Mouse (Mus musculus): ENCODE results near the gene Lrch3. TPM values are rescaled to one million over a fixed set of nuclear protein-coding genes. Genes with fewer than 3 reads are reported as not detected.

The Lrch3 gene
- polyA plus RNA-seq, 1 experiment from 2014 or later, result 24.5 TPM

DNA sequence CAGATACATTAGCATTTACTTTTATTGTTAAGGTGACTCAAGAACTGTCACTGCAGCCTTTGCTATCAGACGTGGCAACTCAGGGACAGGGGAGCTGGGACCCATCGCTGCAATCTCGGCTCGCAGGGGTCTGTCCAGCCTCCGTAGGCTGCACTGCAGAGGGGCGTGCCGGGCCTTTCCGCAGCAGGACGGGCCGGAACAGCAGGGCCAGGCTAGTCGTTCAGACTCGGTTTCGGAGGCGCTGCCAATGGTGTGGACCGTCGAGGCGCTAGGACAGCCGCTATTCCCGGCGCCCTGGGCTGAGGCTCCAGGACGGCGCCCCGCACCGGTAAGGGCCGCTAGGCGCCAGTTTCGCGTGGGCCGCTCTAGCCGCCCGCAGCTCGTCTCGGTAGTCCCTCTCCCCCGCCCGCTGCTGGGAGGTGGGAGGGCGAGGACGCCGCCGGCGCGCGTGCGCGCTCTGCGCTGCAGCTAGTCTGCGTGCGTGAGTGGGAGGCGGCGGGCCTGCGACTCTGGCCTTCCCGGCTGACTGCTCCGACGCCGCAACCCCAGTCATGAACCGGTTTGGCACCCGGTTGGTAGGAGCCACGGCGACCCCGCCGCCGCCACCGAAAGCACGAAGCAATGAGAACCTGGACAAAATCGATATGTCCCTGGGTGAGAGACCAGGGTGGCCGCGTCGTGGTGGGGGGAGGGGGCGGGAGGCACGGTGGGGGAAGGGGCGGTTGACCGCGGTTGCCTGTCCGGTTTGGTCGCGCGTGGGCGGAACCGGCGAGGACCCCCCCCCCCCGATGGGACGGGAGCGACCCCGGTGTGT, 36.4 kb upstream of the Lrch3 start, which contains the start of the genes Fyttd1 and Rubcn:
TSS of gene Fyttd1 (plus strand) at position 158 of the 814 bp plus-strand sequence.
TSS of gene Rubcn (minus strand) at position 424 of the 814 bp plus-strand sequence.
- ChIA-PET POLR2A (interaction anchor here (0.7 to 1.5 kb wide), 3 partner anchors 13 to 24 kb away, joined by 3 to 7 read pairs (median 4); no protein-coding TSS in a partner anchor), CTCF (interaction anchor here (1.6 to 1.9 kb wide), 4 partner anchors 10 to 25 kb away, joined by 3 to 12 read pairs (median 6); no protein-coding TSS in a partner anchor)
- peak; percentile 97 for TF ChIP-seq CTCF (IDR thresholded peaks at IDR 0.05)
- no peaks in the 10 kb centered on the region for H3K27me3 ChIP-seq
- DNase-seq (ENCODE audit: low read depth, low spot score) (peak; percentile 61), ATAC-seq (peak; percentile 76)
- in situ Hi-C loops (cut with MboI; ENCODE audit: low pct_unique_long_range_greater_than_20kb), result no loop called here

DNA sequence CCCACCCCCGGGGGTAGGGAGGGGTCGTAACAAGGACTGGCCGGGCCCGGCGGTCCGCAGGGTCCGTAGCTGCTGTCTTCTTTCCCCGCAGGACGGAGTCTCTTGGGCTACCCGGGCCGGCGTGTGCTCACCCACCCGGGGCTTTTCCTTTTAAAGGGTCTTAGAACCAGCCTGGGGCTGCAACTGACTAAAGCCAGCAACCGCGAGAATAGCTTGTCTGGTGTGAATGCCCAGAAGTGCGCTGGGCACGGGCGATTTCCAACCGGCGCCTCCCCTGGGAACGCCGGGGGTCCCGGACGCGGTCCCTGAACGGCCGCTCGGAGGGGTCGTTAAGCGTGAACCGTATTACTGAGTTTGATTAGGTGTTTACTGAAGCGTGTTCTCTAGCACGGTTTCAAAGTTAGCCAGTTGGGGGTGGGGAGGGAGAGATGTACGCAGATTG, 35.7 kb upstream of the Lrch3 start:
- CTCF ChIA-PET, result interaction anchor here (1.8 kb wide), 1 partner anchor 9 kb away, joined by 6 read pairs; no protein-coding TSS in a partner anchor
- no peak for TF ChIP-seq CTCF (IDR thresholded peaks at IDR 0.05)
- H3K27me3 ChIP-seq, result no peaks in the 10 kb centered on the region
- no peak for DNase-seq (ENCODE audit: low read depth, low spot score)
- peak; percentile 32 for ATAC-seq
- in situ Hi-C loops (cut with MboI; ENCODE audit: low pct_unique_long_range_greater_than_20kb), result no loop called here
- POLR2A ChIA-PET, result interaction anchor here (0.6 to 1.5 kb wide), 2 partner anchors 19 to 24 kb away, joined by 3 to 7 read pairs; no protein-coding TSS in a partner anchor

DNA sequence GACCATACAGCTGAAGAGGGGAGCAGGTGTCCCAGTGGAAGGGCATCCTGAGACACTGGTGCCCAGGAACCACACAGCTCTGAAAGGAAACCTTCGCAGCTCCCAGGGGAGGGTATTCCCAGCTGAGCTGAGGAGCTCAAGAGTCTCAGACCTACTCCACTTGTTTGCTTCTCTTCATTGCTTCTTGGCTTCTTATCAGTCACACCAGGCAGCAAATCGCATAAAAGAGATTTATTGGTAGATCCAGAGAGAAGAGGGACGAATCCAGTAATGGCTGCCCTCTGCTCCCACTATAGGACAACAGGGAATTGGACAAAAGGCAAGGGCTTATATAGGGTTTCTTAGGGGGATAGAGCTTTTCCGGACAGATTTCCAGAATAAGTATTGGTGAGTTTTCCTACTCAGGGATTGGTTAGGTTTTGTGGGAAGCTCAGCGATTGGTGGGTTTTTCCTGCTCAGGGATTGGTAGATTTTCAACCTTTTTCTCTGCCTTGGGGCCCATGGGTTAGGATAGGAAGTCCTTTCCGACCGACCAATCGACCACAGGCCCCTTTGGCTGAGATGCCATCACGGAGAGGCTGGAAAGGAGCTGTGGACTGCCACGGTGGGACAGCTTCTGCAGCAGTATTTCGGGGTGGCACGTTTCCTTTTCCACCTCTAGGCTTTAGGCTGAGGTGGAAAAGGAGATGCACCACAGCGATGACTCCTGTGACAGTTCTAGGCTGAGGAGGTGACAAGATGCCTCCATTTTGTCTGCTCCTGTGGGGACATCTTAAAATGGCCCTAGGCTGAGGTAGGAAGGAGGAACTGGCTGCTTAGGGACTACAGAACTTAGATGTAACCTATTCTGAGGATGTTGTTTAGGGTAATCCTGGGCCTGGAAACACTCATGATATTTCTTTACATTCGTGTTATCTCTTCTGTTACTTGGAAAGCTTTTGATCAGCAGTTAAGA, 34.7 kb upstream of the Lrch3 start:
- CTCF ChIA-PET, result interaction anchor here (1.1 to 1.8 kb wide), 3 partner anchors 8 to 27 kb away, joined by 3 to 6 read pairs (median 5); no protein-coding TSS in a partner anchor

DNA sequence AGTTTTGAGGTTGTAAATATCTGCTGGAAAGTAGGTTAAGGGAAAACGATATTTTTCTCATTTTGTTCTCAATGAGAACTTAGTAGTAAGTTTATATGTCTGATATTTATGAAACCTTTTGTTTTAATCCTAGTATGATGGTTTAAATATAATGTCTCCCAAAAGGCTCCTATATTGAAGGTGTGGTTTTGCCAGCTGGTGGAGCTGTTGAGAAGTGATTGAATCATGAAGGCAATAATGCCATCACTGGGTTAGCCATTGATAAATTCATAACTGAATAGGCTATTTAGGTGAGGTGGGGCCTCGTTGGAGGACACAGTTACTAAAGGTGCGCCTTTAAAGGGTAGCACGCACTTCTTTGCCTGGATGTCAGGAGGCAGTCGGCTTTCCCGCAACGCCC, 32.4 kb upstream of the Lrch3 start:
- H3K27me3 ChIP-seq, result no peaks in the 10 kb centered on the region
- in situ Hi-C loops (cut with MboI; ENCODE audit: low pct_unique_long_range_greater_than_20kb), result loop anchor here (5.0 kb wide), 1 partner anchor 64 kb away; no protein-coding TSS in a partner anchor
- ChIA-PET CTCF (no interaction called here), POLR2A (no interaction called here)
- no peak for DNase-seq (ENCODE audit: low read depth, low spot score)
- TF ChIP-seq CTCF (IDR thresholded peaks at IDR 0.05), result no peak
- no peak for ATAC-seq

More for the DNA sequence above, 34.7 kb upstream of the Lrch3 start:
- H3K27me3 ChIP-seq, result no peaks in the 10 kb centered on the region
- no peak for DNase-seq (ENCODE audit: low read depth, low spot score)
- in situ Hi-C loops (cut with MboI; ENCODE audit: low pct_unique_long_range_greater_than_20kb), result no loop called here
- POLR2A ChIA-PET, result interaction anchor here (1.5 kb wide), 1 partner anchor 65 kb away, joined by 3 read pairs; no protein-coding TSS in a partner anchor
- ATAC-seq, result no peak
- TF ChIP-seq CTCF (IDR thresholded peaks at IDR 0.05), result no peak

DNA sequence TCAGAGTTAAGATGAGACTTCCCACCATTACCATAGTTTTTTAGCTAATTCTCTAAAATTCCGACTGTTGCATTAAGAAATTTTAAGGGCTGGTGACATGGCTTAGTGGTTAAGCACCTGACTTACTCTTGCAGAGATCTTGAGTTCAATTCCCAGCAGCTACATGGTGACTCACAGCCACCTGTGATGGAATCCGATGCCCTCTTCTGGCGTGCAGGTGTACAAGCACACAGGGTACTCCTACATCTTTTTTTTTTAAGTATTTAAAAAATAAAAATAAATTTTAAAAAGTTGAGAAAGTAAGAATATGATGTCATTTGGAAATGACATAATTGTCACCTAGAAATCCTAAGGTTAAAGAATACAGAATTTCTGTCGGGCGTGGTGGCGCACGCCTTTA, 25.9 kb upstream of the Lrch3 start:
- H3K27me3 ChIP-seq, result no peaks in the 10 kb centered on the region
- ATAC-seq (no peak), DNase-seq (ENCODE audit: low read depth, low spot score) (no peak)
- in situ Hi-C loops (cut with MboI; ENCODE audit: low pct_unique_long_range_greater_than_20kb), result no loop called here
- POLR2A ChIA-PET, result no interaction called here
- CTCF ChIA-PET, result interaction anchor here (0.9 to 2.3 kb wide), 2 partner anchors 9 to 76 kb away, joined by 5 to 6 read pairs; no protein-coding TSS in a partner anchor
- peak; percentile 65 for TF ChIP-seq CTCF (IDR thresholded peaks at IDR 0.05)

DNA sequence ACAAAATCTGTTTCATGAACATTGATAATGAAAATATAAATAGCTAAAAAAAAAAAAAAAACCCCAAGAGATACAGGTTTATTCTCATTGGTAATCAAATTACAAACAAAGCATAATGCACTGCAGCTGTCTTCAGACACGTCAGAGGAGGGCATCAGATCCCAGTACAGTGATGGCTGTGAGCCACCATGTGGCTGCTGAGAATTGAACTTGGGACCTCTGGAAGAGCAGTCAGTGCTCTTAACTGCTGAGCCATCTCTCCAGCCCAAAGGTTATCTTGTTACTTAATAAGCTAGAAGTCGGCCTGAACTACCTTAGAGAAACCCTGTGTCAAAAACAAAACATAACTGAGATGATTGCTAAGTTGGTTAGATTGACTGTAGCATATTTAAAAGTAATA, 24.0 kb upstream of the Lrch3 start:
- ATAC-seq (no peak), DNase-seq (ENCODE audit: low read depth, low spot score) (no peak)
- no peak for TF ChIP-seq CTCF (IDR thresholded peaks at IDR 0.05)
- H3K27me3 ChIP-seq, result no peaks in the 10 kb centered on the region
- in situ Hi-C loops (cut with MboI; ENCODE audit: low pct_unique_long_range_greater_than_20kb), result no loop called here
- ChIA-PET POLR2A (interaction anchor here (0.6 to 0.7 kb wide), 2 partner anchors 240 to 987 kb away, joined by 3 to 4 read pairs; no protein-coding TSS in a partner anchor), CTCF (interaction anchor here (1.1 to 1.3 kb wide), 2 partner anchors 9 to 11 kb away, joined by 4 read pairs; no protein-coding TSS in a partner anchor)

DNA sequence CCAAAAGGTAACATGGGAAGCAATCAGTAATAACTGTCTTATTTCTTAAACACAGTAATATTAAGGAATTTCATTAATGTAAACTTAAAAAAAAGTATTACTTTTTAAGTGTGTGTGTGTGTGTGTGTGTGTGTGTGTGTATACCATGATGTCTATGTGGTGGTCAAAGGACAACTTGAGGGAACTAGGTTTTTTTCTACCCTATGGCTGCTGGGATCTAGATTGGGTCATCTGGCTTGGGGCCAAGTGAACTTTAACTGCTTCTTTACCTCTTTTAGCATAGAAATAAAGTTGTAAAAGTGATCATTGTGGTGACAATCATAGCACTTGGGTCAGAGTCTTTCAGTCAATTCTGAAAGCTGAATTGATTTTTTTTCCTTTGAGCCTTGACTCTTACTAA, 17.8 kb upstream of the Lrch3 start:
- ChIA-PET POLR2A (no interaction called here), CTCF (no interaction called here)
- no peaks in the 10 kb centered on the region for H3K27me3 ChIP-seq
- in situ Hi-C loops (cut with MboI; ENCODE audit: low pct_unique_long_range_greater_than_20kb), result no loop called here
- TF ChIP-seq CTCF (IDR thresholded peaks at IDR 0.05), result no peak
- DNase-seq (ENCODE audit: low read depth, low spot score) (no peak), ATAC-seq (no peak)

DNA sequence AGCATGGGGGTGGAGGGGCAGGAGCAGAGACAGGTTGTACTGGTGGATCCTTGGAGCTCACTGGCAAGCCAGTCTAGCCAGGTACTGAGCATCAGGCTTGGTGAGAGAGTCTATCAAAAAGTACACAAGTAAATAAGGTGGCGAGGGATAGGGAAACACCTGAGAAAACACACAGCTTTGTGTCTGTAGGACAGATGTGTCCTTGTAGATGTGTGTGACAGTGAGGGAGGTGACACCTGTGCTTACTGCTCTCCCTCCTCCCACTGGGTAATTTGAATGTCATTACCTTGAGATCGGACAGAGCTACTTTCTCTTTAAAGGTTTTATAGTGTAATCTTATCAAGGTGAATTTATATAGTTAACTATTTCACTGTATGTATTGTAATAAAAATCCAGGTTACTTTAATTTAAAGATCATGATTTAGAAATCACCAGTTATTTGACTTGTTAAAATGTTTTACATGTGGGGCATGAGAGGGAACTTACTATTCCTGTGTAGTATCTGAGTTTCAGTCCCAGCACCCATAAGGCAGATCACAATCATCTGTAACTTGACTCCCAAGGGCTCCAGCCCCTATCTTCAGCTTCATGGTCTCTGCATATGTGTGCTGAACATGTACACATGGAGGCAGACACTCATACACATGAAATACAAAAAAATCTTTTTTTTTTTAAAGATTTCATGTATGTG, 12.4 kb upstream of the Lrch3 start:
- TF ChIP-seq CTCF (IDR thresholded peaks at IDR 0.05), result no peak
- ATAC-seq (no peak), DNase-seq (ENCODE audit: low read depth, low spot score) (no peak)
- in situ Hi-C loops (cut with MboI; ENCODE audit: low pct_unique_long_range_greater_than_20kb), result no loop called here
- ChIA-PET CTCF (interaction anchor here (1.1 to 1.4 kb wide), 3 partner anchors 9 to 36 kb away, joined by 3 to 4 read pairs (median 4); no protein-coding TSS in a partner anchor), POLR2A (no interaction called here)
- H3K27me3 ChIP-seq, result no peaks in the 10 kb centered on the region

DNA sequence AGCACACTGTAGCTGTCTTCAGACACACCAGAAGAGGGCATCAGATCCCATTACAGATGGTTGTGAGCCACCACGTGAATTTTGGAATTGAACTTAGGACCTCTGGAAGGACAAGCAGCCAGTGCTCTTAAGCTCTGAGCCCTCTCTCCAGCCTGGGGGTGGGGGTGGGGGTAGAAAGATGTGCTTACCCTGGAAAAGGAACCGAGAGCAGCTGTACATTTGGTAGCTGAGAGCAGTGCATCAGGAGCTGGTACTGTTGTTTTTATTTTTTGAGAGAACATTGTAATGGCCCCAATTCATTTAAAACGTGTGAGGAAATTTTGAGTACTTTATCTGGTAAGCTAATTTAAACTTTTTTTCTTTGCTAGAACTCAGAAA, 11.9 kb upstream of the Lrch3 start:
- CTCF ChIA-PET, result interaction anchor here (1.0 to 1.4 kb wide), 3 partner anchors 8 to 37 kb away, joined by 3 to 4 read pairs (median 3); partner anchors contain the start of gene Fyttd1

More for the DNA sequence above, 11.9 kb upstream of the Lrch3 start:
- no peak for DNase-seq (ENCODE audit: low read depth, low spot score)
- no peak for TF ChIP-seq CTCF (IDR thresholded peaks at IDR 0.05)
- in situ Hi-C loops (cut with MboI; ENCODE audit: low pct_unique_long_range_greater_than_20kb), result no loop called here
- H3K27me3 ChIP-seq, result no peaks in the 10 kb centered on the region
- no peak for ATAC-seq
- POLR2A ChIA-PET, result no interaction called here
